Mouse (Mus musculus): ENCODE data around the gene Sec14l1.

Gene Sec14l1

GRCm38 (mm10) chr11:117129473-117129872 lies 14.5 kb downstream of the Sec14l1 start:
- no peak for DNase-seq (ENCODE audit: low read depth)

- no peak for DNase-seq (ENCODE audit: low read depth)
These were observed 15.1 kb downstream of the Sec14l1 start for GRCm38 (mm10) chr11:117130068-117130467.

- DNase-seq (ENCODE audit: low read depth), result no peak
These were observed 15.9 kb downstream of the Sec14l1 start for GRCm38 (mm10) chr11:117130888-117131287.

GRCm38 (mm10) chr11:117131450-117131849 lies 16.5 kb downstream of the Sec14l1 start:
- no peak for DNase-seq (ENCODE audit: low read depth)

GRCm38 (mm10) chr11:117134776-117135387 lies 19.9 kb downstream of the Sec14l1 start:
- DNase-seq (ENCODE audit: low read depth), result no peak

GRCm38 (mm10) chr11:117135457-117136290 lies 20.7 kb downstream of the Sec14l1 start:
- DNase-seq (ENCODE audit: low read depth), result no peak

GRCm38 (mm10) chr11:117136880-117137279 lies 21.9 kb downstream of the Sec14l1 start:
- no peak for DNase-seq (ENCODE audit: low read depth)

- DNase-seq (ENCODE audit: low read depth), result no peak
These were observed 23.3 kb downstream of the Sec14l1 start for GRCm38 (mm10) chr11:117138213-117138761.

GRCm38 (mm10) chr11:117138795-117139463 lies 24.0 kb downstream of the Sec14l1 start:
- DNase-seq (ENCODE audit: low read depth), result no peak

GRCm38 (mm10) chr11:117141376-117142001 lies 26.5 kb downstream of the Sec14l1 start:
- DNase-seq (ENCODE audit: low read depth), result no peak

GRCm38 (mm10) chr11:117142507-117142906 lies 27.5 kb downstream of the Sec14l1 start:
- no peak for DNase-seq (ENCODE audit: low read depth)

GRCm38 (mm10) chr11:117145451-117146117 lies 30.6 kb downstream of the Sec14l1 start:
- DNase-seq (ENCODE audit: low read depth), result no peak

- no peak for DNase-seq (ENCODE audit: low read depth)
These were observed 31.1 kb downstream of the Sec14l1 start for GRCm38 (mm10) chr11:117146118-117146506.

GRCm38 (mm10) chr11:117146776-117147536 lies 32.0 kb downstream of the Sec14l1 start:
- DNase-seq (ENCODE audit: low read depth), result no peak

GRCm38 (mm10) chr11:117148893-117149685 lies 34.1 kb downstream of the Sec14l1 start:
- DNase-seq (ENCODE audit: low read depth), result no peak

- no peak for DNase-seq (ENCODE audit: low read depth)
These were observed 35.5 kb downstream of the Sec14l1 start for GRCm38 (mm10) chr11:117150467-117150966.

- no peak for DNase-seq (ENCODE audit: low read depth)
These were observed 36.5 kb downstream of the Sec14l1 start for GRCm38 (mm10) chr11:117151461-117151860.

- no peak for DNase-seq (ENCODE audit: low read depth)
These were observed 37.6 kb downstream of the Sec14l1 start for GRCm38 (mm10) chr11:117152541-117152940.

- DNase-seq (ENCODE audit: low read depth), result no peak
These were observed 38.6 kb downstream of the Sec14l1 start for GRCm38 (mm10) chr11:117153553-117153952.
